Mouse (Mus musculus) liver, embryonic 11.5 days (tissue): ENCODE results near the gene Zfp952. TPM values are rescaled to one million over a fixed set of nuclear protein-coding genes. Genes with fewer than 3 reads are reported as not detected.
A peak's percentile ranks its signal among the peaks of the same experiment; 100 is the strongest.

Experiments used
- ATAC-seq: fragments of 200-750 bp; cut with Nextera tagmentation; replicated peaks from 2 replicates; pipeline ENCODE4 v1.8.0; 2017; ENCODE audit warnings: moderate number of reproducible peaks, mild to moderate bottlenecking, moderate TSS enrichment, moderate library complexity; ENCODE audit not compliant: low FRiP score
- DNase-seq: peaks from one replicate; pipeline ENCODE4 v3.0.0-alpha.2; 2017; ENCODE audit warnings: low spot score
- H3K27ac ChIP-seq: fragments of 300-500 bp; sonication (generic); 2 replicates; pipeline ENCODE4 v1.5.1; 2014; ENCODE audit warnings: mild to moderate bottlenecking, low read depth, low read length, control low read depth
- H3K27me3 ChIP-seq: fragments of 300-500 bp; sonication (generic); replicated peaks from 2 replicates; pipeline ENCODE4 v1.6.1; 2014; ENCODE audit warnings: low read length, mixed read lengths; ENCODE audit not compliant: control insufficient read depth, insufficient read depth
- H3K36me3 ChIP-seq: fragments of 300-500 bp; sonication (generic); 2 replicates; pipeline ENCODE4 v1.6.1; 2014; ENCODE audit warnings: mild to moderate bottlenecking, low read length, moderate library complexity, mixed read lengths; ENCODE audit not compliant: control insufficient read depth, insufficient read depth
- H3K4me1 ChIP-seq: fragments of 300-500 bp; sonication (generic); replicated peaks from 2 replicates; pipeline ENCODE4 v1.6.1; 2014; ENCODE audit warnings: low read length, mixed read lengths; ENCODE audit not compliant: control insufficient read depth, insufficient read depth
- H3K4me2 ChIP-seq: fragments of 300-500 bp; sonication (generic); 2 replicates; pipeline ENCODE4 v1.6.1; 2014; ENCODE audit warnings: mild to moderate bottlenecking, control low read depth, moderate library complexity
- H3K4me3 ChIP-seq: fragments of 300-500 bp; sonication (generic); 2 replicates; pipeline ENCODE4 v1.5.1; 2014; ENCODE audit warnings: low read depth, low read length, control low read depth
- H3K9ac ChIP-seq: fragments of 300-500 bp; sonication (generic); 2 replicates; pipeline ENCODE4 v1.6.1; 2014; ENCODE audit warnings: low read depth, low read length, control low read depth
- H3K9me3 ChIP-seq: fragments of 300-500 bp; sonication (generic); 2 replicates; pipeline ENCODE4 v1.6.1; 2016; ENCODE audit warnings: low read length, inconsistent platforms, mixed read lengths; ENCODE audit not compliant: control insufficient read depth
- WGBS: fragments of 180-500 bp; shearing (Covaris S2); extraction: QIAGEN DNeasy Blood & Tissue Kit; methylation state at CpG from one replicate; pipeline ENCODE4 v1.1.7; 2014; 5-methylcytosine and 5-hydroxymethylcytosine counted together
- polyA plus RNA-seq: library from polyadenylated mRNA; unstranded; fragments of >200 nt; fragmentation: Nextera tagmentation; extraction: Ambion mirVana; gene quantifications from 2 replicates; pipeline ENCODE4 v1.2.1, GENCODE M21; 2014

Gene Zfp952
- polyA plus RNA-seq, 1 experiment from 2014 or later = 7.7 TPM

DNA sequence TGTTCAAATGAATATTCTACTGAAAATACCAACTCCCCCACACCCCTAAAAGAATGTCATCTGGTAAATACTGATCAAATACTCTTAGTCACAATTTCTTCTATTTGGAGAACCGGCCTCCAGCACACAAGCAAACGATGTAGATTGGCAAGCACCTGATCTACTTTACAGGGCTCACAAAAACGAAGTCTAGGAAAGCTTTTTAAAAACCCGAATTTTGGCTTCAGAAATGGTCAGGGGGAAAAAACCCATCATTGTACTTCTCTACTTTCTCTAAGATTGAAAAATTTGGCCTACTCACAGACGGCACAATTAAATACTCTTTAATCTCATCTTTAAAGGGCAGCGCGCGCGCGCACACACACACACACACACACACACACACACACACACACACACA lies 39.4 kb downstream of the Zfp952 start:
- Histone ChIP-seq H3K36me3 (0 out of 2 replicates have a peak, but pooled peaks cover 3% of the 10 kb centered on the region), H3K9ac (peak overlapping the region; percentile 90), H3K4me3 (peak overlapping the region; percentile 91), H3K27ac (no peak overlapping the region), H3K9me3 (no peaks in the 10 kb centered on the region), H3K27me3 (no peaks in the 10 kb centered on the region), H3K4me1 (peaks cover 3% of the 10 kb centered on the region; the same call in 1 of the 2 replicates), H3K4me2 (peak overlapping the region; percentile 70)
- ATAC-seq (no peak), DNase-seq (no peak)
- whole genome bisulfite sequencing = 11% methylated on average over 10 of the region's 10 CpGs

DNA sequence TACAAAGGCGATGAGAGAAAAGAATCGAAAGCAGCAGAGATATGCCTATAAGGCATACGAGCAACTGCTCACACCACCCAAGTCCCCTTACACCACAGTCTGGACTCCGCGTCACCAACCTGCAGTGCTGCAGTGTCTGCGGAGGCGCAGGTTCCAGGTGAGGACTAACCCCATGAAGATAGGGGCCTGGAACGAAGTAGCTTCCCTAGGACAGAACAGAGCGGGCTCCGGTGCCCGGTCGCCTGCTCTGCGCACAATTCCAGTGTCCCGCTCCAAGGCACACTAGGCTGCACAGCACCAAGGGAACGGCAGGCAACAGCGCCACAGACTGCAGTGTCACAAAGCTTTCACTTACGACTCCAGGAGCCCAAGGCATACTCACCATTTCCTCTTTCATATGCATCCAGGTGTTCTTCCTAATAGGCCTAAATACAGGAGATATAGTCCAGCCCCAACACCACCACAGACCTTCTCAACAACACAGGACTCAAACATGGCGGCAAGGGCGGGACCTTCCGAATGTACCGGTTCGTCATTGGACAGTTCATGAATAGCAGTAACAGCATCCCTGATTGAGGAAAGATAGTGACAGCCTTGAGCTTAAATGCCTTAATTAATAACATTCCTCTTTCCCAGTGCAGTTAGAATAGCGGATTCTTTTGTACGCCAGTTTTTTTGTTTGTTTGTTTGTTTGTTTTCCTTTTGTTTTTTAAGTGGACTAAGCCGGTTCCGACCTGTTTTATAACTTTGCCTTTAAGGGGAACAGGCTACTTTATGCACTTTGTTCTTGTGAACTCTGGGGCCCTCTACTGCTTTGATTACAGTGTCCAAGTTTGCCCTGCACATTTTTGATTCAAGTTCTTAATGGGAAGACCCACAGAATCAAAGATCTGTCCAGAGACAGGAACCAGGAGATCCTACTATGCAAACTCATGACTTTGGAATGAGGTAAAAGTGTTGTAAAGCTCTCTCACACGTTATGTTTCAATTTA lies 40.3 kb downstream of the Zfp952 start, which contains the start of gene Zfp763:
TSS of gene Zfp763 (minus strand) at position 503 of the 992 bp plus-strand sequence.
- 3% methylated on average over 27 of the region's 27 CpGs for WGBS
- ATAC-seq (peak; percentile 99), DNase-seq (peak; percentile 82)
- Histone ChIP-seq H3K9me3 (no peaks in the 10 kb centered on the region), H3K4me1 (peaks cover 3% of the 10 kb centered on the region; the same call in 1 of the 2 replicates), H3K4me3 (peak within 1 kb of the TSS; percentile 91), H3K27ac (peak within 1 kb of the TSS; percentile 82), H3K27me3 (no peaks in the 10 kb centered on the region), H3K9ac (peak within 1 kb of the TSS; percentile 90), H3K36me3 (0 out of 2 replicates have a peak, but pooled peaks cover 2% of the 10 kb centered on the region), H3K4me2 (peak within 1 kb of the TSS; percentile 70)

Other genes with a start within 250 kb of the Zfp952 start
- 24.7 and 25.3 TPM in 2 replicates for gene Zfp871, start 204.8 kb upstream of the Zfp952 start, polyA plus RNA-seq
- 1.3 and 1.6 TPM in 2 replicates for gene Zfp811, start 183.2 kb upstream of the Zfp952 start, polyA plus RNA-seq
- 6.0 and 6.7 TPM in 2 replicates for gene Zfp799, start 162.9 kb upstream of the Zfp952 start, polyA plus RNA-seq
- gene Zfp870, start 101.5 kb upstream of the Zfp952 start, polyA plus RNA-seq = 2.6 and 4.8 TPM in 2 replicates
- not detected in 2 replicates for gene Cyp4f14, start 75.8 kb upstream of the Zfp952 start, polyA plus RNA-seq
- 7.2 and 8.1 TPM in 2 replicates for gene Cyp4f13, start 45.7 kb upstream of the Zfp952 start, polyA plus RNA-seq
- gene Zfp472, start 27.3 kb upstream of the Zfp952 start, polyA plus RNA-seq = 10.9 and 11.8 TPM in 2 replicates
- gene Zfp763, start 40.3 kb downstream of the Zfp952 start, polyA plus RNA-seq = 8.1 and 8.7 TPM in 2 replicates
- not detected in 2 replicates for gene 4921501E09Rik, start 74.9 kb downstream of the Zfp952 start, polyA plus RNA-seq
- 2.8 and 3.1 TPM in 2 replicates for gene Zfp563, start 96.2 kb downstream of the Zfp952 start, polyA plus RNA-seq
- gene Morc2b, start 146.6 kb downstream of the Zfp952 start, polyA plus RNA-seq = not detected in 2 replicates
- gene Olfr55, start 175.3 kb downstream of the Zfp952 start, polyA plus RNA-seq = not detected in 2 replicates
- gene Olfr239, start 198.2 kb downstream of the Zfp952 start, polyA plus RNA-seq = not detected in 2 replicates
- gene Olfr1564, start 228.6 kb downstream of the Zfp952 start, polyA plus RNA-seq = not detected in 2 replicates